Mouse (Mus musculus): ENCODE results near the gene Zkscan2.
A peak's percentile ranks its signal among the peaks of the same experiment; 100 is the strongest.

Zkscan2 gene

GRCm38 (mm10) chr7:123500239-123501219, at the start of gene Zkscan2:
TSS of gene Zkscan2 (minus strand) at chr7:123500449.
- peak; percentile 71 to 79 for DNase-seq (ENCODE audit: low spot score in 2 of 2)

GRCm38 (mm10) chr7:123529190-123529589, 28.9 kb upstream of the Zkscan2 start:
- DNase-seq (ENCODE audit: low spot score in 2 of 2), result no peak

- DNase-seq (ENCODE audit: low spot score in 2 of 2), result no peak
Observed at GRCm38 (mm10) chr7:123525761-123526160, 25.5 kb upstream of the Zkscan2 start.

GRCm38 (mm10) chr7:123524218-123524861, 24.1 kb upstream of the Zkscan2 start:
- peak; percentile 32 to 67 for DNase-seq (ENCODE audit: low spot score in 2 of 2)

GRCm38 (mm10) chr7:123507946-123508345, 7.7 kb upstream of the Zkscan2 start:
- no peak for DNase-seq (ENCODE audit: low spot score in 2 of 2)

- DNase-seq (ENCODE audit: low spot score in 2 of 2), result peak in 1 of 2 experiments; percentile 30
Observed at GRCm38 (mm10) chr7:123503358-123503757, 3.1 kb upstream of the Zkscan2 start.

GRCm38 (mm10) chr7:123499481-123500238, 589 bp downstream of the Zkscan2 start:
- no peak for DNase-seq (ENCODE audit: low spot score in 2 of 2)

GRCm38 (mm10) chr7:123487703-123488102, 12.5 kb downstream of the Zkscan2 start:
- no peak for DNase-seq (ENCODE audit: low spot score in 2 of 2)

- no peak for DNase-seq (ENCODE audit: low spot score in 2 of 2)
Observed at GRCm38 (mm10) chr7:123467961-123468360, 32.3 kb downstream of the Zkscan2 start.

GRCm38 (mm10) chr7:123465692-123466387, 34.4 kb downstream of the Zkscan2 start:
- DNase-seq (ENCODE audit: low spot score in 2 of 2), result peak in 1 of 2 experiments; percentile 23

GRCm38 (mm10) chr7:123463569-123463968, 36.7 kb downstream of the Zkscan2 start:
- no peak for DNase-seq (ENCODE audit: low spot score in 2 of 2)

GRCm38 (mm10) chr7:123462070-123462501, 38.2 kb downstream of the Zkscan2 start, which contains the start of gene Aqp8:
TSS of gene Aqp8 (plus strand) at chr7:123462291.
- DNase-seq (ENCODE audit: low spot score in 2 of 2), result no peak

- no peak for DNase-seq (ENCODE audit: low spot score in 2 of 2)
Observed at GRCm38 (mm10) chr7:123461316-123461715, 38.9 kb downstream of the Zkscan2 start.

GRCm38 (mm10) chr7:123459247-123459646, 41.0 kb downstream of the Zkscan2 start:
- DNase-seq (ENCODE audit: low spot score in 2 of 2), result no peak

GRCm38 (mm10) chr7:123458309-123458708, 41.9 kb downstream of the Zkscan2 start:
- DNase-seq (ENCODE audit: low spot score in 2 of 2), result no peak

GRCm38 (mm10) chr7:123455088-123455487, 45.2 kb downstream of the Zkscan2 start:
- DNase-seq (ENCODE audit: low spot score in 2 of 2), result no peak

- no peak for DNase-seq (ENCODE audit: low spot score in 2 of 2)
Observed at GRCm38 (mm10) chr7:123453066-123453465, 47.2 kb downstream of the Zkscan2 start.

- DNase-seq (ENCODE audit: low spot score in 2 of 2), result no peak
Observed at GRCm38 (mm10) chr7:123452551-123452950, 47.7 kb downstream of the Zkscan2 start.

- DNase-seq (ENCODE audit: low spot score in 2 of 2), result no peak
Observed at GRCm38 (mm10) chr7:123450515-123450914, 49.7 kb downstream of the Zkscan2 start.

GRCm38 (mm10) chr7:123449676-123450075, 50.6 kb downstream of the Zkscan2 start:
- DNase-seq (ENCODE audit: low spot score in 2 of 2), result no peak

GRCm38 (mm10) chr7:123448794-123449193, 51.5 kb downstream of the Zkscan2 start:
- DNase-seq (ENCODE audit: low spot score in 2 of 2), result no peak

Measured in urinary bladder, postnatal 4 days (tissue).